Comparison of ENCODE assay signal across 13 mouse cellular contexts in the genomic region with DNA sequence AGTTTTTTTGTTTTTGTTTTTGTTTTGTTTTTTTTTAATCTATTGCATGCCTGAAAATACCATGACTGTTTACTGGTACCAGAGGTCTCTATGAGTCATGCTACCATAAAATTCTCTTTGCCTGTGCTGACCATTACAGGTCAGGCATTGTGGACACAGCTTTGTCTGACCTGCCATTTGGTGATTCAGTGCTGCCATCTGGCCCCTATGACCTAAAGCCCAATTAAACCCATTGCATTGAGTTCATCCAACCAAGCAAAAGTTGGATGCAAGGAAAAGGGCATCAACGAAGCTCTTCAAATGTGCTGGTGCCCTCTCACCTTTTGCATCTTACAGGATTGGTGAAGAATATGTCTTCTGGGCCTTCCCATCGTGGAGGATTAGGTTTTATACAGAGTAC.
"Had no signal": no experiment of that assay in that cellular context is flagged by ENCODE, and none has a peak within 500 bp of the region (broad histone marks: within the 10 kb centered on the region; RNA-seq: fewer than 3 reads in every experiment).

No protein-coding gene starts in this region.

- H3K4me1 ChIP-seq: midbrain, embryonic 15.5 days had no signal

- H3K27me3 ChIP-seq: kidney, embryonic 15.5 days; liver, embryonic 15.5 days; midbrain, embryonic 15.5 days; neural tube, embryonic 13.5 days had no signal

- H3K9me3 ChIP-seq: kidney, embryonic 15.5 days; limb, embryonic 10.5 days; liver, embryonic 15.5 days; midbrain, embryonic 10.5 days; midbrain, embryonic 15.5 days; neural tube, embryonic 13.5 days had no signal

- H3K27ac ChIP-seq: kidney, embryonic 15.5 days; limb, embryonic 10.5 days; liver, embryonic 15.5 days; midbrain, embryonic 10.5 days; midbrain, embryonic 15.5 days; neural tube, embryonic 13.5 days had no signal

- ATAC-seq: lung, postnatal 0 days; midbrain, embryonic 15.5 days had no signal

- H3K4me3 ChIP-seq: kidney, embryonic 15.5 days; limb, embryonic 10.5 days; liver, embryonic 15.5 days; midbrain, embryonic 10.5 days; midbrain, embryonic 15.5 days; neural tube, embryonic 13.5 days had no signal

- H3K36me3 ChIP-seq: kidney, embryonic 15.5 days; limb, embryonic 10.5 days; liver, embryonic 15.5 days; midbrain, embryonic 10.5 days; midbrain, embryonic 15.5 days; neural tube, embryonic 13.5 days had no signal

- H3K9ac ChIP-seq: kidney, embryonic 15.5 days; liver, embryonic 15.5 days; midbrain, embryonic 15.5 days; neural tube, embryonic 13.5 days had no signal

- DNase-seq: kidney, postnatal 14 days; lung, adult 2 months; lung, postnatal 4 days; thymus, adult 18-20 months; thymus, postnatal 14 days had no signal

- H3K4me2 ChIP-seq: kidney, embryonic 15.5 days; liver, embryonic 11.5 days; liver, embryonic 15.5 days; midbrain, embryonic 15.5 days; neural tube, embryonic 13.5 days had no signal
